Mouse (Mus musculus): ENCODE measurements around the gene Anp32b.

The Anp32b gene

DNA sequence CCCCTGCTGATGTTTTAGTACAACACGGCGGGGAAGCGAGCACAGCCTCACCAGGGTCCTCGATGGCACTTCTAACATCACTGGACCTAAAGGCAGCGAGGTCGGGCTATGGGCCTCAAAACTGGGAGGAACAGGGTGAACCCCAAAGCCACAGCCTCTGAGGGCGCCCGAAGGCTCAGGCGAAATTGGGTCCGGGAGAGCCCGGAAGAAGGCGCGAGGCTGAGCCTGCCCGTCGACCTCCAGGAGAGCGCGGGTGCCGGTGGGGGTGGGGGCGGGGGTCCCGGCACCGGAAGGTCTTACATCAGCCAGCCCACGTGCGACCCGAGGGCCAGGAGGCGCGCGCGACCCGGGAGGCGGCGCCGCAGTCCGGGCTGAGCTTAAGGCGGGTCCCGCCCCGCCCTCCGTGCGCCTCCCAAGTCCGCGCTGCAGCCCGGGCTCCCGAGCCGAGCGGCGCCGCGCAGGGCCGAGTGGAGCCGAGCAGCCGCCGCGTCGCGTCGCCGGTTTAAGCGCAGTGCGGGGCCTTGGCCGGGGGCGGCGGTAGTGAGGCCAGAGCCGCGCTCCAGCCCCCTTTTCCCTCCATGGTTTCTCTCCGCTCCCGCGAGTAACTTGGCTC, at the start of gene Anp32b:
Gene Anp32b, plus strand, starts transcription at position 384 of the 613 bp plus-strand sequence.
- no peak for TF ChIP-seq GATA4 (IDR thresholded peaks at IDR 0.05; ENCODE audit: insufficient replicate concordance, low read length)

- TF ChIP-seq GATA4 (IDR thresholded peaks at IDR 0.05; ENCODE audit: insufficient replicate concordance, low read length) = no peak
Observed at GRCm38 (mm10) chr4:46404042-46404795, 46.5 kb upstream of the Anp32b start.

DNA sequence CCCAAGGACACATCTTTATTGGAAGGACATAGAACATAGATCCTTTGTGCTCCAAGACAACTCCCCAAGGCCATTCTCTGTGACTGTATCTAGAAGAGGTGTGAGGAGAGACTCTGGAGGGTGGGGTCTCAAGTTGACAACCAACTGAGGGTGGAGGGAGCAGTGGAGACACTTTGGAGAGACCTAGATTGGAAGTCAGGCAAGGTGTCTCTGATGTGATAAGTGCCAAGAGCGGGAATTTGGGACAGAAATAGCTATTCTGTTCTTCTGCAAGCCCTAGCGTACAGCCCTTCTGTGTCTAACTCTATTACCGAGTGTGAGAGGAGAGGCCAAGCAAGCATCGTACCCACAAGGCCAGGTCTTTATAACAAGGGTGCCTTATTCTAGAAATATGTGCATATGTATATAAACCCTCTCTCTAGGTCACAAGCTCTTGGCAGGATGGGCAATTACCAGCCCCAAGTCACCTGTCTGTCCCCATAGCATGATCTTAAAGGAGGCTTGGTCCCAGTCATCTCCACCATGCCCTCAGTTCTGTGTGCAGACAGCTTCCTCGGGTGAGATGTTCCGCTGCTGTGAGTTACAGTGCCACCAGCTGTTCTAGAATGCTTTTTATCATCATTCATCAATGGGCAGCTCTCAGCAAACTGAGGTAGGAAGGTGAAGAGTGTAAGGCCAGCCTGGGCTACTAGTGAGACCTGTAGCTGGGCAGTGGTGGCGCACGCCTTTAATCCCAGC, 43.6 kb upstream of the Anp32b start:
- no peak for TF ChIP-seq GATA4 (IDR thresholded peaks at IDR 0.05; ENCODE audit: insufficient replicate concordance, low read length)

DNA sequence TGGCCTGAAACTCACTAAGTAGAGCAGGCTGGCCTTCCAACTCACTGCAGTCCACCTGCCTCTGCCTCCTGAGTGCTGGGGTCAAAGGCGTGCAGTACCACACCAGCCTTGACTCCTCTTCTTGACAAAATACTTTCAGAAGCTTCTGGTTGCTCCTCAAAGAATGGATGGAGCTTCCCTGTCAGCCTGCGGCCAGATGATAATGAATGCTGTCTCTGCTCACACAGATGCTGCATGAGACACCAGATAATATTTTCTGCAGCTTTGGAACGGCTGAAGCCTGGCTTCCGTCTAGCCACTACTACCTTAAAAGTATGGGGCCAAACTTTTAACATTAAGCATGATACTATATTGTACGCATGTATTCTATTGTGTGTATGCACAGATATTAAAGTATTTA, 40.0 kb upstream of the Anp32b start:
- no peak for TF ChIP-seq GATA4 (IDR thresholded peaks at IDR 0.05; ENCODE audit: insufficient replicate concordance, low read length)

GRCm38 (mm10) chr4:46411489-46411888, 39.2 kb upstream of the Anp32b start:
- TF ChIP-seq GATA4 (IDR thresholded peaks at IDR 0.05; ENCODE audit: insufficient replicate concordance, low read length) = no peak

DNA sequence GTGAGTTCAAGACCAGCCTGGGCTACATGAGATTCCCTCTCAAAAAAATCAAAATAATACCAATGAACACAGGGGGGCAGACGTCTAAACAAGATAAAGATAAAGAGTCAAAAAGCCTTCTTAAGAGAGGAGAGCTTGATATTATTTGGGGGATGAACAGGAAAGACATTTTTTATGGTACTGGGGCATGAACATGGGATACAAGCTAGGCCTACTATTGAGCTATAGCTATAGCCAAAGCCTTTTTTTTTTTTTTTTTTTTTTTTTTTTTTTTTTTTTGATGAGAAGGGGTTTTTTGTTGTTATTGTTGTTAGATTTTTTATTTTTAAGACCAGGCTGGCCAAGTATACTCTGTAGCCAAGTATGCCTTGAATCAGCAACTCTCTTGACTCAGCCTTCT, 38.6 kb upstream of the Anp32b start:
- TF ChIP-seq GATA4 (IDR thresholded peaks at IDR 0.05; ENCODE audit: insufficient replicate concordance, low read length) = no peak

GRCm38 (mm10) chr4:46413406-46413805, 37.3 kb upstream of the Anp32b start, which contains the start of gene Hemgn:
TSS of gene Hemgn (minus strand) at chr4:46413506.
- no peak for TF ChIP-seq GATA4 (IDR thresholded peaks at IDR 0.05; ENCODE audit: insufficient replicate concordance, low read length)

GRCm38 (mm10) chr4:46417491-46417890, 33.2 kb upstream of the Anp32b start:
- TF ChIP-seq GATA4 (IDR thresholded peaks at IDR 0.05; ENCODE audit: insufficient replicate concordance, low read length) = no peak

DNA sequence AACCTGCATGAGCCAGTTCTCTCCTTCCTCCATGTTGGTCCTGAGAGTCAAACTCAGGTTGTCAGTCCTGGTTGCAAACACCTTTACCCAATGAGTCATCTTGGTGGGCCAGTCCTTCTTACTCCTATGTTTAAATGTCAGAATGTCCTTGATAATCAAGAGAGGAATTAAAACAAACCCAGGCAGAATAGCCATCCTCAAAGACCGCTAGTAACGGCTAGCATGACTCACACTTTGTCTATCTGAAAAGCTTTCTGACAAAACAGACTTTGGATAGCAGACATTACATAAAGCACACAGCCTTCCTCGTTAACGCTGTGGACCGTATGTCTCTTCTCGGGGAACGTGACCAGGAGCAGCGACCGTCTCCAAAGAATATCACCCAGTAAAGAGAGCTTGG, 31.9 kb upstream of the Anp32b start:
- no peak for TF ChIP-seq GATA4 (IDR thresholded peaks at IDR 0.05; ENCODE audit: insufficient replicate concordance, low read length)

DNA sequence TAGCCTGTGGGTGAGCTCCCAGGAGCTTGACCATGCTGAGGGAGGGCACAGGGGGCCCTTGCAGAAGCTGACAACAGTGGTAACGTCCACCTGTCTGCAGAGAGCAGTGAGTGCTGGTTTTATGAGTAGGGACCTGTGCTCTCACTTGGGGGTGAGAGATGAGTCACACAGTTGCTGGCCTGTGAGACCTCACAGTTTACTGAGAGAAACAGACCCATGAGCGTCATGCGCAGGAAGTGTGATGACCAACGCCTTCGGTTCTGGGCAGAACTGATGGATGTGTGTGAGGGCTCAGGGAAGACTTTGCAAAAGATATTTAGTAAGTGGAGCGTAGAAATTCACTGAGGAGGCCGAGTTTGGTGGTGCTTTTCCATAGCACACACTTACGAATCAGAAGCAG, 28.1 kb upstream of the Anp32b start:
- TF ChIP-seq GATA4 (IDR thresholded peaks at IDR 0.05; ENCODE audit: insufficient replicate concordance, low read length) = no peak

- TF ChIP-seq GATA4 (IDR thresholded peaks at IDR 0.05; ENCODE audit: insufficient replicate concordance, low read length) = no peak
Observed at GRCm38 (mm10) chr4:46428903-46429499, 21.7 kb upstream of the Anp32b start.

DNA sequence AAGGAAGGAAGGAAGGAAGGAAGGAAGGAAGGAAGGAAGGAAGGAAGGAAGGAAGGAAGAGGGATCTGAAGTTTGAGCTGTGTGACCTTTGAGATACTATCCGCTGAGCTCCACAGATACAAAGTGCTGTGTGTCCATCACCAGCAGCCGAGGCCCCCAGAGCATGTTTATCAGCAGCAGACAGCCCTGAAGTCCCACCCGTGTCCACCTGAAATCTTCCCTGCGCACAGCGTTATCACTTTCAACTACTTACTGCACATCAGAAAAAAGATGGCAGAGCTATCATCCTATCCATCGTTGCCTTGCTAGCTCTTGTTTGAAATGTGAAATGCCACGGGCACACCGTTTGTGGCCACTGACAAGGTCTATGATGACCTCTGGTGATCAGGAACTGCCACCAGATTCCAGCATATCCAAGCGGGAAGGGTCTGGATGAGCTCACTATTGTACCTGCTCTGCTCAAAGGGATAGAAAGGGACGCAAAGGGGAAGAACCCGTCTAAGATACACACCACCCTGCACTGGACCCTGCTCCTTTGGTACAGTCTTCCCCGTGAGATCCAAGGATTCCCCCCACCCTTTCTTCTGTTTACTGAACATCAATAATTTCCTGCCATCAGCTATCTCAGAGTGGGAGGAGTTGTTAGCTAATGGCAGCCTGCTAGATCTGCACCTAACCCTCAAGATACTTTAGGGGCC, 18.2 kb upstream of the Anp32b start:
- no peak for TF ChIP-seq GATA4 (IDR thresholded peaks at IDR 0.05; ENCODE audit: insufficient replicate concordance, low read length)

GRCm38 (mm10) chr4:46442501-46442900, 8.2 kb upstream of the Anp32b start:
- no peak for TF ChIP-seq GATA4 (IDR thresholded peaks at IDR 0.05; ENCODE audit: insufficient replicate concordance, low read length)

DNA sequence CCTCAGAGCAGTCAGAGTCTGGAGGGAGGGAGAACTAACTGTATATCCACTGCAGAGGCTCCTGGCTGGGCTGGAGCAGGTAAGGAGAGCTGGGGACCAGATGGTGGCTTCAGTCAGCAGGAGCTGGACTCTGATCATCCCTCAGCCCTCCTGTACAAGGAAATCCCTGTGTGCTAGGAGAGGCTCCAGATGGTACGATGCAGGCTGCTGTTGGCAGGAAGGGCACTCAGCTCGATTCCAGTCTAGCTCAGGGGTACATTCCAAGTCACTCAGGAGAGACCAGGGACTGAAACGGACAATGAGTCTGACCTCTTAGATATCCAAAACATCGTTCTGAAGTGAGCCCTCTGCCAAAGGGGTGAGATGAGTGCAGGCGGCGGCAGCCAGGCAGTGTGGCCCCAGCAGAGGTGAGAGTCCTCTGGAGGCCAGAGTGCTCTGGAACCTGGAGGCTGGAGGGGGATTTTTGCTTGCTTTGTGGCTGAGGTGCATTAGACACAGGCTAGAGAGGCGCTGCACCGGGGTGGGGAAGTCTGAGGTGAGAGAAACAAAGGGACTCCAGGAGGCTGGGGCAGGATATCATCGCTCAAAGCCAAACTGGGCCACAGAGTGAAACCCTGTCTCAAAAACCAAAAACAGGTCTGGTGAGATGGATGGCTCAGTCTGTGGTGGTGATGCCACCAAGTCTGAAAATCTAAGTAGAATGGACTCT, 5.3 kb upstream of the Anp32b start:
- no peak for TF ChIP-seq GATA4 (IDR thresholded peaks at IDR 0.05; ENCODE audit: insufficient replicate concordance, low read length)

Measured in liver, adult (tissue).